Mouse (Mus musculus): ENCODE data around the gene Morf4l1.

DNA sequence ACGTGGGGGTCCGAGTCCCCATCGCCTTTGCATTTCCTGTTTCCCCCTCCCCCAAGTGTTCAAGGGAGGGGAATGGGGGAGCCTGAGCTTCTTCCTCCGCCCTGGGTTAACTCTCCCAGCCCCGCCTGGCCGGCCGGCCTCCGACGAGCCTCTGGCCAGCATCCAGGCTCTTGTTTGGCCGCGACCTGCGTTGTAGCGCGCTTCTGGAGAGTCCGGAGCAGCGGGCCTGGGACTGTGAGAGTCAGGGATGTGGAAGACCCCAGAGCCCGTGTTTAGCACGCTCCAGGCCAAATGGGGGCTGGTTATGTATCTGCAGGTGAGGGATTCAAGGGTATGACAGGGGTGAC is 49.1 kb upstream of the Morf4l1 start:
- TF ChIP-seq CTCF (IDR thresholded peaks at IDR 0.05; ENCODE audit: low read depth) (no peak), EP300 (IDR thresholded peaks at IDR 0.05; ENCODE audit: low read depth) (no peak)

All from liver, embryonic 14.5 days (tissue).